Mouse (Mus musculus): ENCODE results near the gene Jsrp1. TPM values are rescaled to one million over a fixed set of nuclear protein-coding genes. Genes with fewer than 3 reads are reported as not detected.

Jsrp1 gene
- 5.6 and 5.7 TPM in 2 replicates for polyA plus RNA-seq (2015; fragmentation: Nextera tagmentation; extraction: Ambion mirVana)

GRCm38 (mm10) chr10:80813366-80813765 lies at the start of gene Jsrp1:
Gene Jsrp1, minus strand, starts transcription at chr10:80813498.
- 71% methylated on average over 4 of the region's 4 CpGs for WGBS

GRCm38 (mm10) chr10:80862305-80862704 lies 49.0 kb upstream of the Jsrp1 start:
- H3K4me3 ChIP-seq (replicated peaks) = no peak overlapping the region
- no peak for ATAC-seq (replicated peaks; ENCODE audit: low FRiP score)
- no peak overlapping the region for H3K4me2 ChIP-seq
- H3K4me1 ChIP-seq = peaks cover 7% of the 10 kb centered on the region; the same call in 1 of the 2 replicates
- no peak overlapping the region for H3K9ac ChIP-seq
- H3K36me3 ChIP-seq = peaks cover 62% of the 10 kb centered on the region
- WGBS = 95% methylated on average over 5 of the region's 5 CpGs
- H3K27ac ChIP-seq = no peak overlapping the region
- no peaks in the 10 kb centered on the region for H3K9me3 ChIP-seq (replicated peaks)
- no peaks in the 10 kb centered on the region for H3K27me3 ChIP-seq

More at GRCm38 (mm10) chr10:80813366-80813765, at the start of gene Jsrp1:
- Histone ChIP-seq H3K9ac (no peak within 1 kb of the TSS), H3K27ac (no peak within 1 kb of the TSS), H3K4me3 (replicated peaks) (no peak within 1 kb of the TSS), H3K27me3 (peaks cover 14% of the 10 kb centered on the region; the same call in 1 of the 2 replicates), H3K4me2 (no peak within 1 kb of the TSS), H3K36me3 (no peaks in the 10 kb centered on the region), H3K9me3 (replicated peaks) (no peaks in the 10 kb centered on the region), H3K4me1 (peaks cover 27% of the 10 kb centered on the region)
- no peak for ATAC-seq (replicated peaks; ENCODE audit: low FRiP score)

- no peak overlapping the region for H3K4me2 ChIP-seq
- WGBS = 73% methylated on average over 7 of the region's 7 CpGs
- peaks cover 26% of the 10 kb centered on the region for H3K36me3 ChIP-seq
- no peak overlapping the region for H3K4me3 ChIP-seq (replicated peaks)
- ATAC-seq (replicated peaks; ENCODE audit: low FRiP score) = no peak; the same call in 1 of the 2 replicates
- no peak overlapping the region for H3K9ac ChIP-seq
- H3K27me3 ChIP-seq = no peaks in the 10 kb centered on the region
- no peaks in the 10 kb centered on the region for H3K9me3 ChIP-seq (replicated peaks)
- H3K27ac ChIP-seq = no peak overlapping the region
- H3K4me1 ChIP-seq = peaks cover 37% of the 10 kb centered on the region
Measured at GRCm38 (mm10) chr10:80858350-80858935, 45.1 kb upstream of the Jsrp1 start.

GRCm38 (mm10) chr10:80857848-80858247 lies 44.5 kb upstream of the Jsrp1 start:
- Histone ChIP-seq H3K36me3 (peaks cover 26% of the 10 kb centered on the region), H3K9me3 (replicated peaks) (no peaks in the 10 kb centered on the region), H3K27me3 (no peaks in the 10 kb centered on the region), H3K4me2 (no peak overlapping the region), H3K9ac (0 out of 2 replicates have a peak overlapping the region, but pooled peaks have one; percentile 10), H3K4me1 (peaks cover 39% of the 10 kb centered on the region), H3K27ac (no peak overlapping the region), H3K4me3 (replicated peaks) (no peak overlapping the region)
- 72% methylated on average over 3 of the region's 3 CpGs for WGBS
- ATAC-seq (replicated peaks; ENCODE audit: low FRiP score) = no peak

GRCm38 (mm10) chr10:80857386-80857785 lies 44.1 kb upstream of the Jsrp1 start:
- Histone ChIP-seq H3K9me3 (replicated peaks) (no peaks in the 10 kb centered on the region), H3K27ac (no peak overlapping the region), H3K27me3 (no peaks in the 10 kb centered on the region), H3K9ac (peak overlapping the region; percentile 10; the same call in 1 of the 2 replicates), H3K4me3 (replicated peaks) (no peak overlapping the region), H3K4me2 (no peak overlapping the region), H3K36me3 (peaks cover 24% of the 10 kb centered on the region), H3K4me1 (peaks cover 39% of the 10 kb centered on the region)
- WGBS = 72% methylated on average over 8 of the region's 8 CpGs
- no peak for ATAC-seq (replicated peaks; ENCODE audit: low FRiP score)

- peaks cover 39% of the 10 kb centered on the region for H3K4me1 ChIP-seq
- H3K27ac ChIP-seq = no peak overlapping the region
- H3K9me3 ChIP-seq (replicated peaks) = no peaks in the 10 kb centered on the region
- peaks cover 24% of the 10 kb centered on the region for H3K36me3 ChIP-seq
- WGBS = 78% methylated on average over 5 of the region's 5 CpGs
- 0 out of 2 replicates have a peak overlapping the region, but pooled peaks have one; percentile 95 for H3K4me2 ChIP-seq
- H3K9ac ChIP-seq = 0 out of 2 replicates have a peak overlapping the region, but pooled peaks have one; percentile 10
- H3K27me3 ChIP-seq = no peaks in the 10 kb centered on the region
- no peak for ATAC-seq (replicated peaks; ENCODE audit: low FRiP score)
- H3K4me3 ChIP-seq (replicated peaks) = 0 out of 2 replicates have a peak overlapping the region, but pooled peaks have one; percentile 88
Measured at GRCm38 (mm10) chr10:80856908-80857307, 43.6 kb upstream of the Jsrp1 start.

- Histone ChIP-seq H3K36me3 (peaks cover 24% of the 10 kb centered on the region), H3K4me2 (peak overlapping the region; percentile 95), H3K4me1 (peaks cover 39% of the 10 kb centered on the region), H3K27me3 (no peaks in the 10 kb centered on the region), H3K9ac (no peak overlapping the region), H3K4me3 (replicated peaks) (peak overlapping the region; percentile 88), H3K27ac (no peak overlapping the region), H3K9me3 (replicated peaks) (no peaks in the 10 kb centered on the region)
- ATAC-seq (replicated peaks; ENCODE audit: low FRiP score) = no peak
- 72% methylated on average over 3 of the region's 3 CpGs for WGBS
Measured at GRCm38 (mm10) chr10:80856267-80856666, 43.0 kb upstream of the Jsrp1 start.

- peak; percentile 20 for ATAC-seq (replicated peaks; ENCODE audit: low FRiP score)
- 26% methylated on average over 11 of the region's 11 CpGs for WGBS
- Histone ChIP-seq H3K9ac (peak overlapping the region; percentile 87), H3K9me3 (replicated peaks) (no peaks in the 10 kb centered on the region), H3K27me3 (no peaks in the 10 kb centered on the region), H3K36me3 (peaks cover 27% of the 10 kb centered on the region), H3K4me2 (peak overlapping the region; percentile 95), H3K4me1 (peaks cover 39% of the 10 kb centered on the region), H3K27ac (no peak overlapping the region), H3K4me3 (replicated peaks) (peak overlapping the region; percentile 88)
Measured at GRCm38 (mm10) chr10:80855749-80856073, 42.4 kb upstream of the Jsrp1 start.

GRCm38 (mm10) chr10:80854913-80855748 lies 41.8 kb upstream of the Jsrp1 start, which contains the start of the genes Lsm7 and Sppl2b:
Gene Lsm7, minus strand, starts transcription at chr10:80855209.
Gene Sppl2b, plus strand, starts transcription at chr10:80855275.
- under 1% methylated on average over 81 of the region's 81 CpGs for WGBS
- ATAC-seq (replicated peaks; ENCODE audit: low FRiP score) = peak; percentile 80

GRCm38 (mm10) chr10:80848571-80848970 lies 35.3 kb upstream of the Jsrp1 start:
- WGBS = 13% methylated on average over 10 of the region's 10 CpGs
- peak; percentile 38 for ATAC-seq (replicated peaks; ENCODE audit: low FRiP score)
- Histone ChIP-seq H3K36me3 (peaks cover 26% of the 10 kb centered on the region), H3K9me3 (replicated peaks) (no peaks in the 10 kb centered on the region), H3K4me3 (replicated peaks) (no peak overlapping the region), H3K27ac (no peak overlapping the region), H3K9ac (no peak overlapping the region), H3K4me2 (no peak overlapping the region), H3K27me3 (peaks cover 24% of the 10 kb centered on the region), H3K4me1 (peaks cover 18% of the 10 kb centered on the region)

More at GRCm38 (mm10) chr10:80854913-80855748, 41.8 kb upstream of the Jsrp1 start, which contains the start of the genes Lsm7 and Sppl2b:
- Histone ChIP-seq H3K36me3 (peaks cover 27% of the 10 kb centered on the region), H3K4me2 (peak within 1 kb of the TSS; percentile 95), H3K9ac (peak within 1 kb of the TSS; percentile 87), H3K4me1 (peaks cover 39% of the 10 kb centered on the region), H3K27me3 (no peaks in the 10 kb centered on the region), H3K9me3 (replicated peaks) (no peaks in the 10 kb centered on the region), H3K4me3 (replicated peaks) (peak within 1 kb of the TSS; percentile 88), H3K27ac (peak within 1 kb of the TSS; percentile 68; the same call in 1 of the 2 replicates)

GRCm38 (mm10) chr10:80845732-80846131 lies 32.4 kb upstream of the Jsrp1 start:
- Histone ChIP-seq H3K36me3 (no peaks in the 10 kb centered on the region), H3K9ac (no peak overlapping the region), H3K27ac (no peak overlapping the region), H3K4me1 (peaks cover 21% of the 10 kb centered on the region), H3K9me3 (replicated peaks) (no peaks in the 10 kb centered on the region), H3K27me3 (peaks cover 52% of the 10 kb centered on the region), H3K4me2 (no peak overlapping the region), H3K4me3 (replicated peaks) (no peak overlapping the region)
- whole genome bisulfite sequencing = 71% methylated on average over 12 of the region's 12 CpGs
- no peak for ATAC-seq (replicated peaks; ENCODE audit: low FRiP score)
